Mouse (Mus musculus) intestine, embryonic 16.5 days (tissue): ENCODE data around the gene Serinc3. TPM values are rescaled to one million over a fixed set of nuclear protein-coding genes. Genes with fewer than 3 reads are reported as not detected.

Source experiments
- ATAC-seq: fragments of 200-750 bp; cut with Nextera tagmentation; 2 replicates; pipeline ENCODE4 v1.8.0; 2017; ENCODE audit warnings: moderate TSS enrichment, moderate library complexity
- H3K27ac ChIP-seq: fragments of 300-500 bp; sonication (generic); 2 replicates; pipeline ENCODE4 v1.5.1; 2014; ENCODE audit warnings: mild to moderate bottlenecking, low read length
- H3K27me3 ChIP-seq: fragments of 300-500 bp; sonication (generic); replicated peaks from 2 replicates; pipeline ENCODE4 v1.6.1; 2014; ENCODE audit warnings: low read length, control low read depth, mixed read lengths; ENCODE audit not compliant: control insufficient read depth, insufficient read depth
- H3K36me3 ChIP-seq: fragments of 300-500 bp; sonication (generic); 2 replicates; pipeline ENCODE4 v1.6.1; 2014; ENCODE audit warnings: low read length, control low read depth; ENCODE audit not compliant: control insufficient read depth, insufficient read depth
- H3K4me1 ChIP-seq: fragments of 300-500 bp; sonication (generic); 2 replicates; pipeline ENCODE4 v1.6.1; 2014; ENCODE audit warnings: low read length, control low read depth, mixed read lengths; ENCODE audit not compliant: control insufficient read depth, insufficient read depth
- H3K4me2 ChIP-seq: fragments of 300-500 bp; sonication (generic); 2 replicates; pipeline ENCODE4 v1.6.1; 2014; ENCODE audit warnings: low read depth, low read length, control low read depth
- H3K4me3 ChIP-seq: fragments of 300-500 bp; sonication (generic); 2 replicates; pipeline ENCODE4 v1.5.1; 2014; ENCODE audit warnings: mild to moderate bottlenecking, low read length
- H3K9ac ChIP-seq: fragments of 300-500 bp; sonication (generic); 2 replicates; pipeline ENCODE4 v1.6.1; 2014; ENCODE audit warnings: low read depth, low read length
- H3K9me3 ChIP-seq: fragments of 300-500 bp; sonication (generic); 2 replicates; pipeline ENCODE4 v1.6.1; 2016; ENCODE audit warnings: low read length, control low read depth; ENCODE audit not compliant: control insufficient read depth
- WGBS: fragments of 180-500 bp; shearing (Covaris S2); extraction: QIAGEN DNeasy Blood & Tissue Kit; methylation state at CpG from one replicate; pipeline ENCODE4 v1.1.7; 2014; 5-methylcytosine and 5-hydroxymethylcytosine counted together
- polyA plus RNA-seq: library from polyadenylated mRNA; unstranded; fragments of >200 nt; fragmentation: Nextera tagmentation; extraction: Ambion mirVana; gene quantifications from 2 replicates; pipeline ENCODE4 v1.2.1, GENCODE M21; 2015

Gene Serinc3
- polyA plus RNA-seq, 1 experiment from 2014 or later: 57.1 TPM

DNA sequence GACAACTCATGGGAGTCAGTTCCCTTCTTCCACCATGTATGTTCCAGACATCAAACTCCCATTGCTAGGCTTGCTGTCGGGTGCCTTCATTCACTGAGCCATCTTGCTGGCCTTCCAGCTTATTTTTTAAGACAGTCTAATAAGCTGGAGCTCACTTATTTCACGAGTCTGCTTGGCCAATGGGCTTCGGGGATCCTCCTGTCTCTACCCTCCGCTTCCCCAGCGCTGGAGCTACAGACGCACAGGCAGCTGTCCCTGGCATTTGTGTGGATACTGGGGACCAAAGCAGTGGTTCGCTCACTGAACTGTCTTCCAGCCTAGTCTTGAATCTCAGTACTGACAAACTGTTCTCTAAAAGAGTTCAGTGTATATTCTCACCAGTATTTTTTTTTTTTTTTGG is 38.8 kb downstream of the Serinc3 start:
- WGBS: 89% methylated on average over 7 of the region's 7 CpGs
- Histone ChIP-seq H3K27me3 (no peaks in the 10 kb centered on the region), H3K4me3 (no peak overlapping the region), H3K27ac (no peak overlapping the region), H3K4me2 (no peak overlapping the region), H3K9me3 (no peaks in the 10 kb centered on the region), H3K4me1 (peaks cover 16% of the 10 kb centered on the region), H3K36me3 (no peaks in the 10 kb centered on the region), H3K9ac (no peak overlapping the region)
- ATAC-seq: no peak

DNA sequence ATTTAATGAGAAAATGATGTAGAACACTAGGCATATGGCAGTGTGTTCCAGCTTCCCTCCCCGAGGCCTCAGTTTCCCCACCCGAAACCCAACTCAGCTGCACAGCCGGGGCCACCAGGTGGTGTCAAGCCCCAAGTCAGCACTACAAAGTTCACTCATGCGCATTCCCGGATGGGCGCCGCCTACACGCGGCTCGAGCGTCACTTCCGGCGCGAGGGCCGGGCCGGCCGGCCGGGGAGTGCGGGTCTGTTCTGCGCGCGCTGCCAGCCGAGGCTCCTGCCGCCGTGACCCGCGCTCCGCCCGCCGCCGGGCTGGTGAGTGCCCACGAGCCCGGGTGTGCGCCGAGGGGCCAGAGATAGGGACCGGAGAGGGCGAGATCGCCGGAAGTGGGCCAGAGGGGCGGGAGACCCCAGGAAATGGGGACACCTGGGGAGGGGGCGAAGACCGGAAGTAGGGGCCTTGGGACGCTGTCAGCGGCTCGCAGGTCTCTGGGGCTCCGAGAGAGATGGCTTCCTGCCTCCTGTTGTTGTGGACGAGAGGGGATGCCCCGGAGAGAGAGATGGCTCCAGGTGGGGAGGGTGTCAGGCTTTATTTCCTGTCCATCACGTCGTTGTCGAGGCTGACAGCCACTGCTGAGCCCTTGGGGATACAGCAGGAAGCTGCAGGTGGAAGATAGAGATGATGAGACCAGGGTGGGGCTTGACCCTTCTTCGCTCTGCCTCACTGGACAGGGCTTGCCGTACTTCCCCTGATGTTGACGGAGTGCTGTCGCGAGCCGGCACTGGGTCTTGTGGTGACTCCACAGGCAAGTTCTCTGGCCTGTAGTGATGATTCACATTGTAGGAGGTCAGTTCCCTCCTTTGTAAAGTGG is 42.6 kb downstream of the Serinc3 start, which contains the start of gene Ttpal:
TSS of gene Ttpal (plus strand) at position 214 of the 871 bp plus-strand sequence.
- H3K4me2 ChIP-seq: peak within 1 kb of the TSS; percentile 94
- peaks cover 14% of the 10 kb centered on the region for H3K4me1 ChIP-seq
- no peaks in the 10 kb centered on the region for H3K9me3 ChIP-seq
- under 1% methylated on average over 57 of the region's 57 CpGs for whole genome bisulfite sequencing
- peak; percentile 92 for ATAC-seq
- peak within 1 kb of the TSS; percentile 91 for H3K27ac ChIP-seq
- peak within 1 kb of the TSS; percentile 98 for H3K9ac ChIP-seq
- no peaks in the 10 kb centered on the region for H3K27me3 ChIP-seq
- H3K36me3 ChIP-seq: no peaks in the 10 kb centered on the region
- peak within 1 kb of the TSS; percentile 95 for H3K4me3 ChIP-seq

DNA sequence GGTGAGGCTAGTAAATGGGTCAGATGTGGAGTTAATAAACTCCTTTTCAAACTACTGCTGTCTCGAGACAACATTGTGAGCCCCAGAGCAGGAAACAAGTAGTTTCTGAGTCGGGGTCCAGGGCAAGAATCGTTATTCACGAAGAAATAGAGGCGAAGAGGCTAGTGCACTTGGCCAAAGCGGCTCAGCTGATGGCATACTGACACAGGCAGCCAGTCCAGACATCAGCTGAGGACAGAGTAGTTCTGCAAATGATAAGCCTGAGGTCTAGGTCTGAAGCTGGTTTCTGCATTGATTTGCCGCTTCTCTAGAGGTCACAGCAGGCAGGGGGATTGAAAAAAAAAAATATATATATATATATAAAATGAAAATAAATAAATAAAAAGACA is 43.2 kb downstream of the Serinc3 start:
- 0 out of 2 replicates have a peak, but pooled peaks have one; percentile 8 for ATAC-seq
- H3K27me3 ChIP-seq: no peaks in the 10 kb centered on the region
- 0 out of 2 replicates have a peak overlapping the region, but pooled peaks have one; percentile 91 for H3K27ac ChIP-seq
- H3K9me3 ChIP-seq: no peaks in the 10 kb centered on the region
- H3K36me3 ChIP-seq: no peaks in the 10 kb centered on the region
- H3K4me2 ChIP-seq: peak overlapping the region; percentile 94
- H3K4me1 ChIP-seq: peaks cover 15% of the 10 kb centered on the region
- peak overlapping the region; percentile 98 for H3K9ac ChIP-seq
- 73% methylated on average over 7 of the region's 7 CpGs for WGBS
- H3K4me3 ChIP-seq: peak overlapping the region; percentile 95

DNA sequence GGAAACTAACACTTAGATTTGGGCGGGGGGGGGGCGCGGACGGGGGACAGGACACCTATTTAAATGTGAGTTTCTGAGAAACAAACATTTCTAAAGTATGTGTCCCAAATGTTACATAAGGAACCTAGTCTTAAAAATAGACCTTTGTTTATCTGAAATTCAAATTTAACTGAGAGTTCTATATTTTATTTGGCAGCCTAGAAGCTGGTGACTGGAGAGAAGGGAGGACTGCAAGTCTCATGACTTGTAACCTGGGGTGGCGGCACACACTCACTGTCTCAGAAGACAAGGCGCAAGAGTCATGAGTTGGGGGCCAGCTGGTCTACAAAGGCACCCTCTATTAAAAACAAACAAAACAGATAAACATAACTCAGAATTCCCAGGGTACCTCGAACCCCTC is 43.9 kb downstream of the Serinc3 start:
- no peak overlapping the region for H3K4me3 ChIP-seq
- WGBS: 81% methylated on average over 7 of the region's 7 CpGs
- no peak overlapping the region for H3K27ac ChIP-seq
- no peak overlapping the region for H3K4me2 ChIP-seq
- no peaks in the 10 kb centered on the region for H3K27me3 ChIP-seq
- no peaks in the 10 kb centered on the region for H3K36me3 ChIP-seq
- no peak for ATAC-seq
- peaks cover 18% of the 10 kb centered on the region for H3K4me1 ChIP-seq
- no peaks in the 10 kb centered on the region for H3K9me3 ChIP-seq
- H3K9ac ChIP-seq: no peak overlapping the region

DNA sequence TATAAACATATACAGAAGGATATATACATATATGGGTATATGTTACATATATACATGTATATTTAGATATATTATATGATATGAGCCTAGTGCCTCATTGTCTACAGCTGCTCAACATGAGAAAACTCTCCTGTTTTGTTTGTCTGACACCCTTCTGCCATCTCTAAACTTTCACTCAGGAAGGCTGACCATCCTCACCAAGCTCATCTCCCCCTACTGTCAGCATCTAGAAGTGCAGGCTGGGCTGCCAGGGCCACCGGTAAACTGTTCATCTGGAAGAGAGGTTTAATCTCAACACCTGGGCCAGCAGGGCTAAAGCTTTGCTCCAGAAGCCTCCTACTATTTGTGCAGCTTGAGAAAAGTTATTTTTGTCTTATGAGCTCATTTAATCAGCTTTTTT is 45.7 kb downstream of the Serinc3 start:
- H3K27me3 ChIP-seq: no peaks in the 10 kb centered on the region
- H3K4me1 ChIP-seq: peaks cover 31% of the 10 kb centered on the region
- no peak for ATAC-seq
- H3K4me2 ChIP-seq: no peak overlapping the region
- H3K27ac ChIP-seq: no peak overlapping the region
- H3K4me3 ChIP-seq: no peak overlapping the region
- H3K9me3 ChIP-seq: no peaks in the 10 kb centered on the region
- H3K9ac ChIP-seq: no peak overlapping the region
- WGBS: 0% methylated on average over 1 of the region's 1 CpGs
- no peaks in the 10 kb centered on the region for H3K36me3 ChIP-seq

DNA sequence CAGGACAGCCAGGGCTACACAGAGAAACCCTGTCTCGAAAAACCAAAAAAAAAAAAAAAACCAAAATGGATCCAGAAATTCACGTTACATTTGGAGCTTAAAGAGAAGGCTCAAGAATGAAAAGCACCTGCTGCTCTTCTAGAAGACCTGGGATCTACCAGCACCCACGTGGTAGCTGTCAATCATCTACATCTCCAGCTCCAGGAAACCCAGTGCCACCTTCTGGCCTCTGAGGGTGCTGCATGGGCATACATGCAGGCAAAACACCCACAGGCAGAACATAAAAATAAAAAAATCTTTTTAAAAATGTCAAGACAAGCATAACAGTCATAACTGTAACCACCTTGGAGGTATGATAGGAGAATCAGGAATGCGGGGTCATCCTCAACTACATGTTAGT is 47.3 kb downstream of the Serinc3 start:
- H3K36me3 ChIP-seq: no peaks in the 10 kb centered on the region
- 56% methylated on average over 4 of the region's 4 CpGs for WGBS
- H3K9ac ChIP-seq: no peak overlapping the region
- H3K4me1 ChIP-seq: peaks cover 25% of the 10 kb centered on the region
- H3K9me3 ChIP-seq: no peaks in the 10 kb centered on the region
- no peak overlapping the region for H3K27ac ChIP-seq
- no peaks in the 10 kb centered on the region for H3K27me3 ChIP-seq
- no peak for ATAC-seq
- no peak overlapping the region for H3K4me3 ChIP-seq
- H3K4me2 ChIP-seq: no peak overlapping the region

DNA sequence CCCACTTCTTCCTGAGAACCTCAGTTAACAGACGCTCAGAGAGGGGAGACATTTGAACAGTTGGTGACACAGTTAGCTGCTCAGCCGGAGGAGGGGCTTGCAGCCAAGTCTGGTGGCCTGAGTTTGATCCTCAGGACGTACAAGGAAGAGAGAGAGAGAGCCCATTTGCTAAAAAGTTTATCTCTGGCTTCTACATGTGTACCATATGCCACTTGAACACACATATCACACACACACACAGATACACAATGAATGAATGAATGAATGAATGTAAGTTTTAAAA is 48.1 kb downstream of the Serinc3 start:
- WGBS: 54% methylated on average over 3 of the region's 3 CpGs
- Histone ChIP-seq H3K27me3 (no peaks in the 10 kb centered on the region), H3K4me2 (no peak overlapping the region), H3K4me1 (peaks cover 23% of the 10 kb centered on the region), H3K27ac (peak overlapping the region; percentile 78), H3K4me3 (no peak overlapping the region), H3K9ac (no peak overlapping the region), H3K36me3 (no peaks in the 10 kb centered on the region), H3K9me3 (no peaks in the 10 kb centered on the region)
- ATAC-seq: no peak

DNA sequence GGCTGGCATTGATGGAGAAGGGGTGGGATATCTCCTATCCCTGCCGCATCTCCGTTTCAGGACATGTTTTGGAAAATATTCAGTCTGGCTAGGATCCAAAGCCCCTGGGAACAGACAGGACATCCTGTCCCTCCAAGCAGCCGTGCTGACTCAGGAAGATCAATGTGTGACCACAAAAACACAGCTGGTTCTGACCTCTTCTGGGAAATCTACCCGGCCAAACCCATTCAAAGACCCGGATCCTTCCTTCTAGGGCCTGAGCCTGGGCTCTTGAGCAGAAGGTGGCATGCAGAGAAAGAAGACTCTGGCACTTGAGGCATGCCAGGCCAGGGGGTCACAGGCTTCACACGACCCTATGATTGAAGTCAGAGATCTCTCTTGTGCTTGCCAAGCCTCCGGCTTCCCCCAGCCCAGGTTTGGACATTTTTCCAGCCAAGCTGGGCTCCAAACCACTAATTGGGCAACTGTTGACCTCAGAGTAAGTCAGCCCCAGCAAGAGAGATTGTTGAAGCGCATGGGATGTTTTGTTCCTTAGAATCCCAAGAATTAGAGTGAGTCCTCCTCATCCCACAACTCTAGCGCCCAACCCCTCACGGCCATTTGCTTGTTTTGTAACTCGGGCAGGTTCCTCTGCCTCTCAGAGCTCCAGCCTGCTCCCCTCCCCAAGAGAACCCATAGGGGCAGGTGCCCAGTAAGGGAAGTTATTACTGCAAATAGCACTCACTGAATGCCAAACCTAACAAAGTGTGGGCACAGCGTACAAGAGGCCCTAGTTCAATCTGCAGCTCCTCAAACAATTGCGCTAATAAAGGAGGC is 48.7 kb downstream of the Serinc3 start:
- no peak overlapping the region for H3K4me3 ChIP-seq
- H3K4me2 ChIP-seq: no peak overlapping the region
- H3K27ac ChIP-seq: peak overlapping the region; percentile 78
- no peak overlapping the region for H3K9ac ChIP-seq
- H3K36me3 ChIP-seq: no peaks in the 10 kb centered on the region
- 59% methylated on average over 13 of the region's 13 CpGs for WGBS
- no peaks in the 10 kb centered on the region for H3K9me3 ChIP-seq
- no peaks in the 10 kb centered on the region for H3K27me3 ChIP-seq
- H3K4me1 ChIP-seq: peaks cover 19% of the 10 kb centered on the region
- ATAC-seq: 0 out of 2 replicates have a peak, but pooled peaks have one; percentile 1

DNA sequence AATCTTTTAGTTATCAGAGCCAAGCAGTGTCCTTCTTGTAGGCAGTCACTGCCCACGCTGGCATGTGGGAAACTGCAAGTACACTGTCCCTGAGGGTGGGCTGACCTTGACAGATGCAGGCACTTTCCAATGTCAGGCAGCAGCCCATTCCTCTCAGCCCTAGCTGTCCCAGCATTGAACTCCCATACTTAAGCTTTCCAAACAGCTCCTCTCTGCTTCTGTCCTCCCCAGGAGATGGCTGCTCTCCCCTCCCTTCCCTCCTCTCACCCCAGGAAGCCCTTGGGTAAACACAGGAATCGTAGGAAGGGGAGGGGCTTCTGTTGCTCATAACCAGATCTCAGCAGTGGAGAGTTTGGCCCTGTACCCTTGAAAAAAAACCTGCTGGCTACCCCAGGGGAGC is 49.8 kb downstream of the Serinc3 start:
- H3K27me3 ChIP-seq: no peaks in the 10 kb centered on the region
- peak; percentile 27; the same call in 1 of the 2 replicates for ATAC-seq
- H3K4me2 ChIP-seq: no peak overlapping the region
- 21% methylated on average over 2 of the region's 2 CpGs for WGBS
- peaks cover 25% of the 10 kb centered on the region for H3K4me1 ChIP-seq
- H3K9ac ChIP-seq: 0 out of 2 replicates have a peak overlapping the region, but pooled peaks have one; percentile 22
- H3K9me3 ChIP-seq: no peaks in the 10 kb centered on the region
- H3K36me3 ChIP-seq: no peaks in the 10 kb centered on the region
- H3K4me3 ChIP-seq: no peak overlapping the region
- peak overlapping the region; percentile 73 for H3K27ac ChIP-seq
